Mouse (Mus musculus) cortical plate, adult 2 months (tissue): ENCODE results near the gene Hoxd11.

Experiments used
- CTCF ChIP-seq: fragments of 200-500 bp; IDR thresholded peaks from 2 replicates; pipeline ENCODE4 v1.5.1; 2011; ENCODE audit warnings: mild to moderate bottlenecking, control low read depth, low read length; ENCODE audit not compliant: insufficient read depth; ENCODE audit errors: extremely low read depth
- POLR2A ChIP-seq: fragments of 200-500 bp; IDR thresholded peaks from 2 replicates; pipeline ENCODE4 v1.6.1; 2011; ENCODE audit warnings: mild to moderate bottlenecking, low read length, control low read depth; ENCODE audit not compliant: insufficient read depth; ENCODE audit errors: extremely low read depth

DNA sequence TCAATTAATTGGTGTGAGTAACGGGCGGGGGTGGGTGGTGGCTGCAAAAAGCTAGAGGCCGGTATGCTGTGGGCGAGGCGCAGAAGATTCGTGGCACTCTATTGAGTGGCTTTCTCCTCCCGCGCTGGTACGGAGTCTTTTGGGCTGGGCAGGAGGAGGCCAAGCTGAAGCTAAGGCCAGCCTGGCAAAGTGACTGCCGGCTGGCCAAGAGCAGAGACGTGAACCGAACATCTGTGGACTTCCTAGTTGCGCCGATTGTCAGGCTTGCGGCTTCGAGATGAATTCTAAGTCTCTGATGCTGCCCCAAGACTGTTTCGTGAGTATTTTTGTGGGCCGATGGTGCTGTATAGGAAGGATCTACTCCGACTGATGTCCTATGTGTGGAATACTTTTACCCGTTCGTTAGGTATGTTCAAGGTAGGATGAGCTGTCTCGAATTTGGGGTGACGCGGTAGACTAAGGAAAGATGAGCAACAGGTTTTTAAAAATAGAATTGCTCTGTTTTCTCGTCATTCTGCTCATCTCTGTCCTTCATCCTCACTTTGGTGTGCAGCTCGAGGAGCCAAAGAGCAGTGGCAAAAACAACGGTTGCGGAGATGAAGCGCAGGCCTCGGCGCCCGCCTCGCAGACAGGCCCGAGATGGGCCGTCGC lies 12.0 kb upstream of the Hoxd11 start:
- TF ChIP-seq CTCF (no peak), POLR2A (no peak)
